Mouse (Mus musculus) heart, embryonic 10.5 days (tissue): ENCODE measurements around the gene Brd2. TPM values are rescaled to one million over a fixed set of nuclear protein-coding genes. Genes with fewer than 3 reads are reported as not detected.
A peak's percentile ranks its signal among the peaks of the same experiment; 100 is the strongest.

Experiments
- DNase-seq: peaks from one replicate; pipeline ENCODE4 v3.0.0-alpha.2; 2017; ENCODE audit warnings: low spot score
- H3K27ac ChIP-seq: fragments of 300-500 bp; sonication (generic); 2 replicates; pipeline ENCODE4 v1.5.1; 2016; ENCODE audit warnings: mild to moderate bottlenecking
- H3K27me3 ChIP-seq: fragments of 300-500 bp; sonication (generic); 2 replicates; pipeline ENCODE4 v1.6.1; 2016; ENCODE audit warnings: mild to moderate bottlenecking; ENCODE audit not compliant: poor library complexity, insufficient read depth, severe bottlenecking
- H3K36me3 ChIP-seq: fragments of 300-500 bp; sonication (generic); 2 replicates; pipeline ENCODE4 v1.6.1; 2016; ENCODE audit warnings: mild to moderate bottlenecking, moderate library complexity
- H3K4me1 ChIP-seq: fragments of 300-500 bp; sonication (generic); 2 replicates; pipeline ENCODE4 v1.6.1; 2016; ENCODE audit warnings: mild to moderate bottlenecking
- H3K4me3 ChIP-seq: fragments of 300-500 bp; sonication (generic); 2 replicates; pipeline ENCODE4 v1.5.1; 2016; ENCODE audit warnings: mild to moderate bottlenecking, moderate library complexity
- H3K9me3 ChIP-seq: fragments of 300-500 bp; sonication (generic); 2 replicates; pipeline ENCODE4 v1.6.1; 2016; ENCODE audit warnings: mild to moderate bottlenecking, moderate library complexity
- WGBS: fragments of 180-500 bp; shearing (Covaris S2); methylation state at CpG from one replicate; pipeline ENCODE4 v1.1.7; 2016; 5-methylcytosine and 5-hydroxymethylcytosine counted together
- polyA plus RNA-seq: library from polyadenylated mRNA; unstranded; fragments of >200 nt; fragmentation: Nextera tagmentation; extraction: Ambion mirVana; gene quantifications from 2 replicates; pipeline ENCODE4 v1.2.1, GENCODE M21; 2016

Gene Brd2
- polyA plus RNA-seq, 1 experiment from 2014 or later = 101 TPM

DNA sequence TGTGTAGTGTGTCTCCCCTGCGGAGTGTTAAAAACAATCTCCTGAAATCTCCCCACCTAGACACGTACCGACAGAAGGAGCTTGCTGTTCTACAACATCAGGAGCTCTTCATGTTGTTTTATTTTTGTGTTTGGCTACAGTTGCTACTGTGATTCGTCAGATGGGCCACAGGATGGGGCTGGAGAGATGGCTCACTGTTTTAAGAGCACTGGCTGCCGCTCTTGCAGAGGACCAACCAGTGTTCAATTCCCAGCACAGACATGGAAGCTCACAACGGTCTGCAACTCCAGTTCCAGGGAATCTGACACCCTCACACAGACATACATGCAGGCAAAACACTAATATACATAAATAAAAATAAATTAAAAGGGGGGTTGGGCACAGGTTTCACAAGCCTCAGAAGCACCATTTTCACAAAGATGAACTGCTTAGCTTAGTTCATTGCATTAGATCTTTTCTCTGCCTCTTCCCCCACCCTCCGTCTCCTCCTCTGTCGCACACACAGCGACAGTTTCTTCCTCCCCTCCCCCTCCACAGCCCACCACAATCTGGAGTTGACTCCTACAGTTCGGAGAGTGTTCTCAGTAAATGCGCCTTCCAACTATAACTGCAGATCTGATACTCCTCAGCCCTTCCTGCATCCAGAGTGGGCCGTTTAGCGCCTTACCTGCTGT lies 6.0 kb upstream of the Brd2 start:
- Histone ChIP-seq H3K9me3 (no peaks in the 10 kb centered on the region), H3K27ac (peak overlapping the region; percentile 39; the same call in 1 of the 2 replicates), H3K36me3 (peaks cover 9% of the 10 kb centered on the region; the same call in 1 of the 2 replicates), H3K4me1 (peaks cover 41% of the 10 kb centered on the region), H3K27me3 (no peaks in the 10 kb centered on the region), H3K4me3 (peak overlapping the region; percentile 27)
- 16% methylated on average over 13 of the region's 13 CpGs for WGBS
- no peak for DNase-seq

DNA sequence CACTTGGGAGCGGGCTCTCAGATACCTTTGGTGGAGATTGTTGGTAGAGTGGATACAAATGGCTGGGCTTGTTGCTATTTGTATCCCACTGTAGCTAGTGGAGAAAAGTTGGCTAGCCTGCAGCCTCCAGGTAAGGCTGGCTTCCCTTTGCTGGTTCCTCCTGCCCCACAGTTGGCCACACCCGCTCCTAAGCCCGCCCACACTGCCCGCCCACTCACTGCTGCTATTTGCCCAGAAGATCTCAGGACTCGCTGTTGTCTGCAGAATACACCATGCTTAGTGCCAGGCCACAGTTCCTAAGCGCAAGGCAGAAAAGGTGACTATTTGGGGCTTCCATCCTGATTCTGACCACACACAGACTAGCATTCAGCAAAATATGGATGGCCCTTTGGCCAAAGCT lies 5.0 kb upstream of the Brd2 start:
- 12% methylated on average over 6 of the region's 6 CpGs for WGBS
- no peaks in the 10 kb centered on the region for H3K27me3 ChIP-seq
- no peak for DNase-seq
- H3K4me1 ChIP-seq = peaks cover 42% of the 10 kb centered on the region
- H3K36me3 ChIP-seq = peaks cover 9% of the 10 kb centered on the region; the same call in 1 of the 2 replicates
- no peak overlapping the region for H3K4me3 ChIP-seq
- H3K27ac ChIP-seq = no peak overlapping the region
- no peaks in the 10 kb centered on the region for H3K9me3 ChIP-seq

DNA sequence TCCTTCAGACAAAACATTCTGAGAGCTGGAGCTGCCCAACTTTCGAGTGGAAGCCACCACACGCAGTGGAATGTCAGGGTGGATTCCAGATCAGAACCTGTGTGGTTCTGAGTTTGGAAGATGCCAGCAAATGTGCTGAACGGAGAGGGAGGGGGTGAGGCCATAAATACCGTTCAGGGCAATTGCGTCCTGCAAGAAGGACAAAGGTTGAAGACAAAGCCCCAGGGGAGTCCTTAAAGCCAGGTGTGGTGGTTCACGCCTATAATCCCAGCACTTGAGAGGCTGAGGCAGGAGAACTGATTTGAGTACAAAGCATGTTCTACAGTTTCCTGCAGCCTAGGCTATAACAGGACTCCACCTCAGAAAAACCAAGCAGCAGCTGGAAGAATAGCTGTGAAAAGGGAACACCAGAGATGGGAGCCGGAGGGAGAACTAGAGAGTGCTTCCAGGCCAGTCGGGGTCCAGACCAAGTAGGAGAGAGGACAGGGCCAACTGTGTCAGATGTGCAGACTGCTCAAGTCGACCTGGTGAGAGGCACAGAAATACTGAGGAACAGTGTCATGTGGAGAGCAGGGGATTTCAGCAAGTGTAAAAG lies 4.5 kb upstream of the Brd2 start:
- Histone ChIP-seq H3K36me3 (peaks cover 9% of the 10 kb centered on the region; the same call in 1 of the 2 replicates), H3K27ac (no peak overlapping the region), H3K4me3 (no peak overlapping the region), H3K27me3 (no peaks in the 10 kb centered on the region), H3K4me1 (peaks cover 42% of the 10 kb centered on the region), H3K9me3 (no peaks in the 10 kb centered on the region)
- no peak for DNase-seq
- WGBS = 59% methylated on average over 9 of the region's 9 CpGs

DNA sequence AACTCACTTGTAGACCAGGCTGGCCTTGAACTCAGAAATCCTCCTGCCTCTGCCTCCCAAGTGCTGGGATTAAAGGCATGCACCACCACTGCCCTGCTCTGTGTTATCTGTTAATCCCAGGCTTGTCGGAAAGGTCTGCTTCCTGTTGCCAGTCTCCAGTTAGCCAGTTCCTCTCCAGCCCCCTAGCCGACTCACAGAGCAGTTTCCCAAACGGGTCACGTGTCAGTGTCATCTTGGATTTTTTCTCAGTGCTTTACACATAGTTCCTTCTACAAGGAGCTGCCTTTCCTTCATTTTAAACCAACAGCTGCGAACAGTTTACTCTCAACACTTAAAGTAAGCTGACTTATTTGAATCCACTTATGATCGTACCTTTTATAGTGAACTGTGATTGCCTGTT lies 2.2 kb upstream of the Brd2 start:
- Histone ChIP-seq H3K4me3 (no peak overlapping the region; the same call in 1 of the 2 replicates), H3K27me3 (no peaks in the 10 kb centered on the region), H3K27ac (no peak overlapping the region), H3K36me3 (peaks cover 10% of the 10 kb centered on the region; the same call in 1 of the 2 replicates), H3K9me3 (no peaks in the 10 kb centered on the region), H3K4me1 (peaks cover 42% of the 10 kb centered on the region)
- no peak for DNase-seq
- WGBS = 78% methylated on average over 6 of the region's 6 CpGs

DNA sequence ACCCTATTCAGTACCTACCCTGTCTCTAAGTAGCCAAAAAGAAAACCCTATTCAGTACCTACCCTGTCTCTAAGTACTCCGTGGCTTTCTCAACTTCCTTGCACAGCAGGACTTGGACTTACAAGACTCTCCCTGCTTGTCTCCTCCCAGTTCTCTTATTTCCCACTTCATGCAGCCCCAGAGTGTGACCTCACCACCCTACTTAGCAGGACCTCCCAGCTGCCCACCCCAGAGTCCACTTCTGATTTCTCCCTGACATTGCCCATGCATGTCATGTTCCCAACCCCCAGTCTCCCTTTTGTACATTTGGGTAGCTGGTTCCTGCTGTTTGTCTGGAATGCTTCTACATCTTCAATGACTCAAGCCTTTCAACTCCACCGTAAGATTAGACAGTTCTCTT lies 1.1 kb upstream of the Brd2 start:
- peak; percentile 87 for DNase-seq
- Histone ChIP-seq H3K27me3 (no peaks in the 10 kb centered on the region), H3K4me3 (peak overlapping the region; percentile 83), H3K27ac (peak overlapping the region; percentile 98), H3K9me3 (no peaks in the 10 kb centered on the region), H3K4me1 (peaks cover 32% of the 10 kb centered on the region), H3K36me3 (peaks cover 18% of the 10 kb centered on the region)
- WGBS = 4% methylated on average over 2 of the region's 2 CpGs

DNA sequence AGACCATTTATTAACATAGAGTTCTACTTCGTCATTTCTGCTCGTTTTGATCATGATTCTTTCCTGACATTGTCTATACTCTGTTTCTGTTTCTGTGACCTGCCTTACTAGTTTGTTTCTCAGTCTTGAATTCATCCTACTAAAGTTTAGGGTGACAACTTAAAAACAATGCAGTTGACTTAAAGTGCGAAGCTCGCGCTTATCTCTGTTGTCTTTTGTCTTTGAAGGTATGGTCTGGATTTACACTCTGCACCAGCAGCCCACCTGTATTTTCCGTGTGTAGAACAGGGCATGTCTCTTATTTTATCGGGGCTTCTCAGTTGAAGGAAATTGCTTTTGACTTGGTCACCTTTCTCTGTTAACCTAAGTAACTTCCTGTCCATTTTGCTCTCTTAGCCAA lies 677 bp upstream of the Brd2 start:
- no peak for DNase-seq
- Histone ChIP-seq H3K27ac (peak overlapping the region; percentile 98), H3K36me3 (peaks cover 22% of the 10 kb centered on the region), H3K4me3 (peak overlapping the region; percentile 83), H3K4me1 (peaks cover 28% of the 10 kb centered on the region), H3K9me3 (no peaks in the 10 kb centered on the region), H3K27me3 (no peaks in the 10 kb centered on the region)
- WGBS = 1% methylated on average over 7 of the region's 7 CpGs

DNA sequence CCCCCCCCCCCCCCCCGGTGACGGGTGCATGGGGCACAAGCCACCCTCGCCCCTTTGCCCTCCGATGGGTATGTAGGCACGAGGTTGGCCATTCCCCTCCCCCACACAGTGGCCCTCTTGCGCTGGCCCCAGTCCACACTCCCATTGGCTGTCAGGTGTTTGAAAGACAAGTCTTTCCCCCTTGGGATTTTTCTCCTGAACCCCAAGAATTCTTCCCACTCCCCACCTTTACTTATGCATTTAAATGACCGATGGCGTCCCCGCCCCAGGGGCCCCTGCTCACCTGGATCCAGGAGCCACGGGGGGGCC lies 601 bp downstream of the Brd2 start:
- H3K4me1 ChIP-seq = peaks cover 19% of the 10 kb centered on the region
- 2% methylated on average over 9 of the region's 10 CpGs for WGBS
- H3K27me3 ChIP-seq = no peaks in the 10 kb centered on the region
- peak overlapping the region; percentile 83 for H3K4me3 ChIP-seq
- H3K9me3 ChIP-seq = no peaks in the 10 kb centered on the region
- DNase-seq = peak; percentile 82
- peaks cover 34% of the 10 kb centered on the region for H3K36me3 ChIP-seq
- peak overlapping the region; percentile 98 for H3K27ac ChIP-seq

DNA sequence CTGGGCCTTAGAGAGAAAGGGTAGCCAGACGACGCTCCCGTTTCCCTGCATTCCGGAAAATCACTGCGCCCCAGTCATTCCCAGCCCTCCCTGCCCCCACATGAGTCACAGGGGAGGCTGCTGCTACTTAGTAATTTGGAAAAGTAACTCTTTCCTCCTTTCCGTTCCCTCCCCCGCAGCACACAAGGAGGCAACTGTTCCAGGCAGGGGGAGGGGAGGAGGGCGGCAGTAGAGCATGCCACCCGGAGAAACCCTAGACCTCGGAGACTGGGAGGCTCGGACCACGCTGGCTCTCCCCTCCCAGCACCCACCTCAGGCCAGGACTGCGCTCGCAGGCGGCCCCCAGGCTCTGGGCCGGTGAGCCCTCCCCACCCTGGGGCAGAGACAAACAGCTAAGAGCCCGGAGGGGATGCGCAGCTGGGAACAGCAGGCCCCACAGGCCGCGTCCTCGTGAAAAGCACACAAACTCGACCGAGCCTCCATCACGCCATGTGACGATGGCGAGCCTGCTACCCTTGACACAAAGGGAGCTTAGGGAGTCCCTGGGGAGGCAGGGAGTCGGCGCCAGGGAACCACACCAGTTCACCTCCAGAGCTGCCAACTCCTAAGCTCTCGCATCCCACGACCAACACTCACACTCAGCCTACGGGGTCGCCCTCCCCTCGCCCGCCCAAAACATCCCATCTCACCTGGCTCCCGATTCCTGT lies 1.1 kb downstream of the Brd2 start:
- WGBS = under 1% methylated on average over 35 of the region's 35 CpGs
- no peaks in the 10 kb centered on the region for H3K27me3 ChIP-seq
- DNase-seq = peak; percentile 93
- peak overlapping the region; percentile 98 for H3K27ac ChIP-seq
- peak overlapping the region; percentile 83 for H3K4me3 ChIP-seq
- peaks cover 34% of the 10 kb centered on the region for H3K36me3 ChIP-seq
- peaks cover 21% of the 10 kb centered on the region for H3K4me1 ChIP-seq
- no peaks in the 10 kb centered on the region for H3K9me3 ChIP-seq

DNA sequence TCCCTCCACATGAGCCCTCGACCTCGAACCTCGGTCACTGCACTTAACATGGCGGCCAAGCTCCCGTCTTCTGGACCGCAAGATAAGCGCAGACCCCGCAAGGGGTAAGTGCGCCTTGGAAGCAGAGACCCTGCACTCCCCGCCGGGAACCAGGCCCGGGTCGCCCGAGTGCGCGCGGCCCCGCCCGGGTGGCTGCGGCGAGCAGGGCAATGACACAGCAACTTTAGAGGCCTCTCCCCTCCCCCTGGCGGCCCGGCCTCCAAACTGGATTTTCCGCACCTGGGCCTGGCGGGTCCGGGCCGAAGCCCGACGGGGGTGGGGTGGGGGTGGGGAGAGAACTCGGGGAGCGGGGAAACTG lies 1.6 kb downstream of the Brd2 start:
- DNase-seq = no peak
- no peaks in the 10 kb centered on the region for H3K9me3 ChIP-seq
- no peaks in the 10 kb centered on the region for H3K27me3 ChIP-seq
- peak overlapping the region; percentile 98 for H3K27ac ChIP-seq
- H3K36me3 ChIP-seq = peaks cover 36% of the 10 kb centered on the region
- H3K4me3 ChIP-seq = peak overlapping the region; percentile 83
- H3K4me1 ChIP-seq = peaks cover 21% of the 10 kb centered on the region
- WGBS = 0% methylated on average over 31 of the region's 31 CpGs

DNA sequence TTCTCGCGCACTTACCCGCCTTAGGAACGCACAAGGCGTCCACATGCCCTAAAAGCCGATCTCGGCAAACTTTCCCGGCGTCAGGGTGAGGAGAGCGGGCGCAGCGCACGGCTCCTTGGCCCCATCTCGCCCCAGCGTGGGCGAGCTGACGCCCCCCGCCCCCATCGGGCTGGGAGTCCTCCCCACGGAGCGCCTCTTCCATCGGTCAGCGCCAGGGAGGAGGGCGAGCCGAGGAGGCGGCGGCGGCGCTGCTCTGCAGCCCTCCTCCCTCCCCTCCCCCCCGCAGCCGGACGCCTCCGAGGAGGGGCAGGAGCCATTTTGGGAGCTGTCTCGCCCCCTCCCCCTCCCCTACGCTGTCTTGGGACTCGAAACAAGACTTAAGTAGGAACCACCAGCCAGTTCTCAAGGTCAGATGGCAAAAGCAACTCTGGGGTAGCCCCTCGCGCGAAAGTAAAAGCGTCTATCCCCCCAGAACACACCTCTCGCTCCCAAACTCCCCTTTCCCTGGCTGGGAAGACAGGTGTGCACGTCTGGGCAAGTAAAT lies 2.2 kb downstream of the Brd2 start:
- peak; percentile 90 for DNase-seq
- Histone ChIP-seq H3K9me3 (no peaks in the 10 kb centered on the region), H3K27me3 (no peaks in the 10 kb centered on the region), H3K36me3 (peaks cover 41% of the 10 kb centered on the region), H3K4me3 (peak overlapping the region; percentile 83), H3K27ac (peak overlapping the region; percentile 98), H3K4me1 (peaks cover 21% of the 10 kb centered on the region)
- 3% methylated on average over 41 of the region's 42 CpGs for WGBS

DNA sequence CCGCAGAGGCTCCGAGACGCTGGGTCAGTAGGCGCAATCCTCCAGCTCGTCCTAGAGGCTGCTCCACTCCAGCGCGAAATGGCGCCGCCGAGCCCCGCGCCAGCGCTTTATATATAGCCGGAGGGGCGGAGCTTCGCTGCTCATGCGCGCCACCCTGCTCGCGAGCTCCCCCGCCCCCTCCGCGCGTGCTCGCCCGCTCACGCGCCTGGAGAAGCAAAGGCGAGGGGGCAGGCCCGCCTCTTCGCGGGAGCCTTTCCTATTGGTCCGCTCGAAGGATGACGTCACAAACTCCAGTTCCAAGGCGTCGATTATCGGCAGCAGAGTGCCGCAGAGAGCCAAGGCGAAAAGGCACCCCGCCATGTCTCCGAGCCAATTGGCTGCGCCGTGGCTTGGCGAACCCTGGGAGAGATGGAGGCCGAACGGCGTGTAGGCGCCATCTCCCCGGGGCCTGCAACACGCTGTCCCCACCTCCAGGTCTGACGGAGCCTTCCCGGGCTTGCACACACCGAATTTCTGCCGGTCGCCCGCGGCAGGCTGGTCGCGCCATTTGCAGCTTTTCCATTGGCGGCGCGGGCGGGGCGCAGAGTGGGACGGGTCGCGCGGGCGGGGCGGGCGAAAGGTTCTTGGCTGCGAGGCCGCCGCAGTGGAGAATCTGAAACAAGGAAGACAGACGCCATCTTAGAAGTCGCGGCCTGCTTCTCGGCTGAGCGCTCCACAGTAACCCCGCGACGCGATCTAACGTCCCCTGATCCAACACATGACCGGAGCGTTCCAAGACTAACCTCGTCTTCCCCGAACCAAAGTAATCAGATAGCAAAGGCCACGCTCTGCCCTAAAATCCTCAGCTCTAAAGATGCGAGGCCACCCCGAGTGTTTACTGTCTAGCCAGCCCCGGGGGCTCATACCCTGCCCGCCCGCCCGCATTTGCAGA lies 2.9 kb downstream of the Brd2 start, which contains the start of gene H2-DMa:
Gene H2-DMa (plus strand): TSS at position 293 of the 931 bp plus-strand sequence.
- peaks cover 18% of the 10 kb centered on the region for H3K4me1 ChIP-seq
- no peaks in the 10 kb centered on the region for H3K9me3 ChIP-seq
- H3K36me3 ChIP-seq = peaks cover 49% of the 10 kb centered on the region
- H3K4me3 ChIP-seq = peak within 1 kb of the TSS; percentile 83
- H3K27me3 ChIP-seq = no peaks in the 10 kb centered on the region
- WGBS = under 1% methylated on average over 96 of the region's 96 CpGs
- DNase-seq = peak; percentile 99
- peak within 1 kb of the TSS; percentile 98 for H3K27ac ChIP-seq

DNA sequence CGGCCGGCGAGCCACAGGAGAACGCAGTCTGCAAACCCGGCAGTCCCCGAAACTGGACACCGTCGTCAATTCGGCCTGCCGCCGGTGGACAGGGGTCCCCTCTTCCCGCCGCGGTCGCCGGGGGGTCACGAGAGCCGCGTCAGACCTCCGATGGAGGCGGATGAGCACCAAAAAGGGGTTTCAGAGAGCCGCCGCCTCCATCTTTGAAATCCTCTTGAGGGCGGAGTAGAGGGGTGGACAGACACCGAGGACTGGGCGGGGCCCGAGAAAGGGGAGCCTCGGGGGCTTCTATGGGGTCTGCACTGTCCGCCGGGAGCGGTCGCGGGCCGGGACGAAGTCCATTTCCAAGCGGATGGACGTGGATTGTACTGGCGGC lies 3.6 kb downstream of the Brd2 start:
- peaks cover 14% of the 10 kb centered on the region for H3K4me1 ChIP-seq
- no peaks in the 10 kb centered on the region for H3K27me3 ChIP-seq
- H3K9me3 ChIP-seq = no peaks in the 10 kb centered on the region
- WGBS = under 1% methylated on average over 37 of the region's 38 CpGs
- H3K36me3 ChIP-seq = peaks cover 55% of the 10 kb centered on the region
- H3K4me3 ChIP-seq = peak overlapping the region; percentile 83
- H3K27ac ChIP-seq = peak overlapping the region; percentile 98
- DNase-seq = no peak
